Mouse (Mus musculus): Measurements from ENCODE around the gene Arhgap29. TPM values are rescaled to one million over a fixed set of nuclear protein-coding genes. Genes with fewer than 3 reads are reported as not detected.

Gene Arhgap29
- total RNA-seq, 2 experiments from 2014 or later, result 0.52 TPM; not detected in 1

GRCm38 (mm10) chr3:121940094-121940889 is 12.0 kb upstream of the Arhgap29 start:
- no peak for ATAC-seq (replicated peaks; ENCODE audit: poor library complexity, severe bottlenecking)

GRCm38 (mm10) chr3:121941204-121941745 is 11.1 kb upstream of the Arhgap29 start:
- no peak for ATAC-seq (replicated peaks; ENCODE audit: poor library complexity, severe bottlenecking)

- ATAC-seq (replicated peaks; ENCODE audit: poor library complexity, severe bottlenecking), result 0 out of 2 replicates have a peak, but pooled peaks have one; percentile 33
These were observed 6.4 kb upstream of the Arhgap29 start for GRCm38 (mm10) chr3:121945957-121946356.

GRCm38 (mm10) chr3:121946765-121947164 is 5.6 kb upstream of the Arhgap29 start:
- no peak for ATAC-seq (replicated peaks; ENCODE audit: poor library complexity, severe bottlenecking)

- ATAC-seq (replicated peaks; ENCODE audit: poor library complexity, severe bottlenecking), result no peak
These were observed 2.2 kb upstream of the Arhgap29 start for GRCm38 (mm10) chr3:121950139-121950538.

- ATAC-seq (replicated peaks; ENCODE audit: poor library complexity, severe bottlenecking), result no peak
These were observed 1.2 kb upstream of the Arhgap29 start for GRCm38 (mm10) chr3:121951116-121951515.

- ATAC-seq (replicated peaks; ENCODE audit: poor library complexity, severe bottlenecking), result peak; percentile 99
These were observed 700 bp downstream of the Arhgap29 start for GRCm38 (mm10) chr3:121953049-121953432.

GRCm38 (mm10) chr3:121953433-121954161 is 1.3 kb downstream of the Arhgap29 start:
- ATAC-seq (replicated peaks; ENCODE audit: poor library complexity, severe bottlenecking), result peak; percentile 23; the same call in 1 of the 2 replicates

GRCm38 (mm10) chr3:121954421-121954820 is 2.1 kb downstream of the Arhgap29 start:
- ATAC-seq (replicated peaks; ENCODE audit: poor library complexity, severe bottlenecking), result no peak

- ATAC-seq (replicated peaks; ENCODE audit: poor library complexity, severe bottlenecking), result no peak
These were observed 3.2 kb downstream of the Arhgap29 start for GRCm38 (mm10) chr3:121955527-121955926.

GRCm38 (mm10) chr3:121956789-121957188 is 4.4 kb downstream of the Arhgap29 start:
- no peak for ATAC-seq (replicated peaks; ENCODE audit: poor library complexity, severe bottlenecking)

- no peak for ATAC-seq (replicated peaks; ENCODE audit: poor library complexity, severe bottlenecking)
These were observed 5.4 kb downstream of the Arhgap29 start for GRCm38 (mm10) chr3:121957606-121958344.

GRCm38 (mm10) chr3:121964173-121964572 is 11.8 kb downstream of the Arhgap29 start:
- ATAC-seq (replicated peaks; ENCODE audit: poor library complexity, severe bottlenecking), result peak; percentile 51

GRCm38 (mm10) chr3:121967681-121968476 is 15.5 kb downstream of the Arhgap29 start:
- ATAC-seq (replicated peaks; ENCODE audit: poor library complexity, severe bottlenecking), result peak; percentile 100

GRCm38 (mm10) chr3:121968621-121969020 is 16.3 kb downstream of the Arhgap29 start:
- ATAC-seq (replicated peaks; ENCODE audit: poor library complexity, severe bottlenecking), result no peak

- no peak for ATAC-seq (replicated peaks; ENCODE audit: poor library complexity, severe bottlenecking)
These were observed 17.1 kb downstream of the Arhgap29 start for GRCm38 (mm10) chr3:121969451-121969850.

GRCm38 (mm10) chr3:121973761-121974160 is 21.4 kb downstream of the Arhgap29 start:
- no peak for ATAC-seq (replicated peaks; ENCODE audit: poor library complexity, severe bottlenecking)

GRCm38 (mm10) chr3:121975381-121975780 is 23.0 kb downstream of the Arhgap29 start:
- no peak for ATAC-seq (replicated peaks; ENCODE audit: poor library complexity, severe bottlenecking)

- ATAC-seq (replicated peaks; ENCODE audit: poor library complexity, severe bottlenecking), result no peak
These were observed 29.0 kb downstream of the Arhgap29 start for GRCm38 (mm10) chr3:121981306-121981705.

- no peak for ATAC-seq (replicated peaks; ENCODE audit: poor library complexity, severe bottlenecking)
These were observed 30.1 kb downstream of the Arhgap29 start for GRCm38 (mm10) chr3:121982450-121982849.

All from granulocyte monocyte progenitor cell, adult 5-6 weeks (primary cell).